Mouse (Mus musculus) megakaryocyte, embryonic 14.5 days (primary cell): ENCODE measurements around the gene 4932438H23Rik. TPM values are rescaled to one million over a fixed set of nuclear protein-coding genes. Genes with fewer than 3 reads are reported as not detected.

ENCODE experiments used
- H3K27me3 ChIP-seq: replicated peaks from 2 replicates; pipeline ENCODE3; 2012; ENCODE audit warnings: inconsistent platforms
- H3K36me3 ChIP-seq: replicated peaks from 2 replicates; pipeline ENCODE3; 2012; ENCODE audit warnings: low read length, inconsistent platforms, mixed read lengths
- H3K4me1 ChIP-seq: 2 replicates; pipeline ENCODE4 v1.6.1; 2012; ENCODE audit warnings: inconsistent platforms
- H3K4me3 ChIP-seq: replicated peaks from 2 replicates; pipeline ENCODE3; 2012; ENCODE audit warnings: moderate library complexity, mild to moderate bottlenecking, inconsistent platforms
- H3K9me3 ChIP-seq: 2 replicates; pipeline ENCODE4 v1.6.1; 2012; ENCODE audit warnings: inconsistent platforms
- FLI1 ChIP-seq: IDR thresholded peaks from 2 replicates; pipeline ENCODE4 v1.6.1; 2012; ENCODE audit warnings: low read length, inconsistent platforms, mixed read lengths
- GATA1 ChIP-seq: IDR thresholded peaks from 3 replicates; pipeline ENCODE4 v1.6.1; 2012; ENCODE audit warnings: mixed read lengths, low read length, inconsistent platforms, borderline replicate concordance
- polyA plus RNA-seq: library from polyadenylated mRNA; stranded (reverse); fragments of >175 nt; gene quantifications from 2 replicates; pipeline ENCODE4 v1.2.3, GENCODE M21; 2012; ENCODE audit warnings: low replicate concordance; ENCODE audit not compliant: insufficient read depth

Gene 4932438H23Rik
- polyA plus RNA-seq: not detected in 2 replicates

DNA sequence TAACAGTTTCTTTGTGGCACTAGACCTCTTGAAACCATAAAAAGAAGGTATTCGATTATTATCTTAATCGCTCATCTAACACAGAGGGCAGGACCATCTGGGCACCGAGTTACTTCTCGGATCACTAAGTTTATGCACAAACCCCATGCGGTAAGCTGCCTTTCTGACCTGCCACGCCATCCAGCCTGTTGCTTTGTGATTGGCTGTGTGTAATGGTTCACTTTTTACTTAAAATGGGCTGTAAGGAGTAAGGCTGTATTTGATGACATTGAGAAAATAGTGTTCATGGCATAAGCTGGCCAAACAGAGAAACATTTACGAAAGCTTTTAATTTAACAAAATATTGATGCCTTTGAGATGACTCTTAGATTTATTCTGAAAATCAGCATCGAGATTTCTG, at the start of gene 4932438H23Rik:
Gene 4932438H23Rik, minus strand, starts transcription at position 101 of the 400 bp plus-strand sequence.
- Histone ChIP-seq H3K9me3 (peaks cover 3% of the 10 kb centered on the region), H3K27me3 (peaks cover 34% of the 10 kb centered on the region), H3K4me1 (peaks cover 4% of the 10 kb centered on the region), H3K4me3 (no peak within 1 kb of the TSS), H3K36me3 (no peaks in the 10 kb centered on the region)
- TF ChIP-seq GATA1 (no peak), FLI1 (no peak)

GRCm38 (mm10) chr16:91140991-91141630, 46.2 kb upstream of the 4932438H23Rik start:
- TF ChIP-seq FLI1 (no peak), GATA1 (no peak)
- Histone ChIP-seq H3K36me3 (no peaks in the 10 kb centered on the region), H3K9me3 (peaks cover 37% of the 10 kb centered on the region), H3K4me1 (no peaks in the 10 kb centered on the region), H3K4me3 (no peak overlapping the region), H3K27me3 (peaks cover 39% of the 10 kb centered on the region)

DNA sequence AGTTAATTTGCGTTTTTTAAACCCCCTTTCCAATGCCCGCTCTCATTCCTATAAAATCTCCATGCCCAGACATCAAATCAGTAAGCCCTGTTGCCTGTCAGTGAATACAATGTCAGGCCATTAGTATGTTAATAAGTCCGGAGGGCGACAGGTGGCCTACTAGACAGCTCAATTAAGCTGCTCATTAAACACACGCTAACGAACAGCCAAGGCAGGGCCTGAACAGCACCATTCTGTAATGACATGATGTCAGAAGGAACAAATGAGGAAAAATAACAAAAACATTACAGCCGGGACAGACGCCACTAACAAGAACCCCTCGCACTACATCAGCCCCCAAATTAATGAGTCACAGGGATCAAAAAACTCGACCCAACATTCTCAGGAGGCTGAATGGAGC, 45.5 kb upstream of the 4932438H23Rik start:
- peaks cover 42% of the 10 kb centered on the region for H3K27me3 ChIP-seq
- H3K9me3 ChIP-seq: peaks cover 35% of the 10 kb centered on the region
- H3K4me3 ChIP-seq: no peak overlapping the region
- no peak for TF ChIP-seq GATA1
- no peak for TF ChIP-seq FLI1
- no peaks in the 10 kb centered on the region for H3K4me1 ChIP-seq
- H3K36me3 ChIP-seq: no peaks in the 10 kb centered on the region

- Histone ChIP-seq H3K27me3 (peaks cover 44% of the 10 kb centered on the region), H3K4me1 (no peaks in the 10 kb centered on the region)
These were observed 45.1 kb upstream of the 4932438H23Rik start for GRCm38 (mm10) chr16:91140056-91140455.

DNA sequence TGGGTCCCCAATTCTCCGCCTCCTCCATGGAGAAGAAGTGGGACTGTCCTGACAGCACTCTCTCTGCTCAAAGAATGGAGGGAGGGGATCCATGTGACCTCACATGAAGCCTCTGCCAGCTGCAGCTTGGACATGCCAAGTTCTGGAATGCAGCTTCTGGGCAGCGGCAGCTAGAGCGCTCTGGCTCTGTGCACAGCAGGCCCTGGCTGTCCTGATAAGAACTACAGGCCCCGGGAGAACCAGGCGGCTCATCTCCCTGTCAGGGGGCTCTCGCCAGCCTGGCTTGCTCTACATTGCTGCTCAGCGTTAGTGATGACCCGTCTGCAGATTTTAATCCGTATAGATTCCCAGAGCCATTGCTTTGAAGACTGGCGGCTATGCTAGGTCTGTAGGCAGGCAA, 44.6 kb upstream of the 4932438H23Rik start:
- Histone ChIP-seq H3K9me3 (peaks cover 26% of the 10 kb centered on the region), H3K4me1 (no peaks in the 10 kb centered on the region), H3K36me3 (no peaks in the 10 kb centered on the region), H3K4me3 (no peak overlapping the region), H3K27me3 (peaks cover 48% of the 10 kb centered on the region)
- no peak for TF ChIP-seq GATA1
- TF ChIP-seq FLI1: no peak

More at GRCm38 (mm10) chr16:91140056-91140455, 45.1 kb upstream of the 4932438H23Rik start:
- Histone ChIP-seq H3K4me3 (no peak overlapping the region), H3K36me3 (no peaks in the 10 kb centered on the region), H3K9me3 (peaks cover 31% of the 10 kb centered on the region)
- TF ChIP-seq FLI1 (no peak), GATA1 (no peak)

DNA sequence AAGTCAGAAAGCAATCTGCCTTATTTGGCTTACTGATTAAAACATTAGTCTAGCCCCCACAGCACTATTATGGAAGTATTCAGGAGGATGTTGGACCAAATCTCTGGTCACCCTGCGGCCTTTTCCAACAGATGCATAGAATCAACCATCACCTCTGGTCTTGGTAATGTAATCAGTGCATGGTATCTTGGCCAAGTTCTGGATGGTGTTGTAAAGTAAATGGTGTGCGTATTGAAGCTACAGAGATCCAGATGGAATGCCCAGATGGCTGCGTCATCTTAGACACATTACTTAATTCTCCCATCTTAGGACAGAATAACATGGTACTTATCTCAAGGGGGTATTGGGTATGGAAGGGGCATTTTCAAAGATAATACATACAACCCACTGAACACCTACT, 43.8 kb upstream of the 4932438H23Rik start:
- Histone ChIP-seq H3K4me3 (no peak overlapping the region), H3K4me1 (no peaks in the 10 kb centered on the region), H3K36me3 (no peaks in the 10 kb centered on the region), H3K27me3 (peaks cover 47% of the 10 kb centered on the region), H3K9me3 (peaks cover 18% of the 10 kb centered on the region)
- no peak for TF ChIP-seq GATA1
- no peak for TF ChIP-seq FLI1

GRCm38 (mm10) chr16:91138151-91138550, 43.2 kb upstream of the 4932438H23Rik start:
- Histone ChIP-seq H3K4me1 (no peaks in the 10 kb centered on the region), H3K36me3 (no peaks in the 10 kb centered on the region), H3K27me3 (peaks cover 47% of the 10 kb centered on the region), H3K4me3 (no peak overlapping the region), H3K9me3 (peaks cover 12% of the 10 kb centered on the region)
- TF ChIP-seq GATA1: no peak
- no peak for TF ChIP-seq FLI1

- peaks cover 4% of the 10 kb centered on the region; the same call in 1 of the 2 replicates for H3K9me3 ChIP-seq
- H3K4me1 ChIP-seq: no peaks in the 10 kb centered on the region
- no peak overlapping the region for H3K4me3 ChIP-seq
- H3K27me3 ChIP-seq: peaks cover 45% of the 10 kb centered on the region
- no peak for TF ChIP-seq FLI1
- no peak for TF ChIP-seq GATA1
- H3K36me3 ChIP-seq: no peaks in the 10 kb centered on the region
These were observed 41.7 kb upstream of the 4932438H23Rik start for GRCm38 (mm10) chr16:91136607-91137006.

DNA sequence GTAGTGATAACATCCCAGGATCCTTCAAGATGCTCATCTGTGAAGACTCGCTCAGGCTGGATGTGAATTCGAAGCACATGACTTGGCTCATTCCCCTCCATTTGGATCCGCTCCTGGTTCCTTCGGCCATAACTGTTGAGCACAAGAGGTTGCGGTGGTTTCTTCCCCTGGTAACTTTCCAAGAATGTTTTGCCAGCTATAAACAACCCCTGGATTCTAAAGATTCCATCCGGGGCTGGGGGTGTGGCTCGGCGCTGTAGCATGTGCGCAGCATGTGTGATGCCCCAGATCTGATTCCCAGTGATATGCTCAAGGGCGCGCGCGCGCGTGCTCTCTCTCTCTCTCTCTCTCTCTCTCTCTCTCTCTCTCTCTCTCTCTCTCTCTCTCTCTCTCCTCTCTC, 35.0 kb upstream of the 4932438H23Rik start:
- Histone ChIP-seq H3K4me1 (no peaks in the 10 kb centered on the region), H3K36me3 (no peaks in the 10 kb centered on the region), H3K4me3 (no peak overlapping the region), H3K9me3 (no peaks in the 10 kb centered on the region), H3K27me3 (peaks cover 24% of the 10 kb centered on the region)
- TF ChIP-seq GATA1 (no peak), FLI1 (no peak)

DNA sequence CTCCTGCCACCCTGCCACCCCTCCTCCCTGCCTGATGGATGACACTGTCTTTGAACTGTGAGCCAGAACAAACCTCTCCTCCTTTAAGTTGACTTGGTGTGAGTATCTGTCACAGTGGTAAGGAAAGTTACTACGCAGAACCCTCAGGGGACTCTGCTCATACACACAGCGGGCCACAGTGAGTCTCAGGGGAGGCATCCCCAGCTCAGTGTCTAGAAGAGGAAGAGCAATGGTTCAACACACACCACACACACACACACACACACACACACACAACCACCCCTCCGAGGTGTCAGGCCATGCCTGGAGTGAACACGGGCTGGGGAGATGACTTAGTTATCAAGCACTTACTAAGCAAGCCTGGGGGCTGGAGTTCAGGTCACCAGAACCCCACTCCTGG, 33.5 kb upstream of the 4932438H23Rik start:
- Histone ChIP-seq H3K4me1 (peaks cover 3% of the 10 kb centered on the region; the same call in 1 of the 2 replicates), H3K9me3 (no peaks in the 10 kb centered on the region), H3K36me3 (no peaks in the 10 kb centered on the region), H3K27me3 (peaks cover 21% of the 10 kb centered on the region), H3K4me3 (no peak overlapping the region)
- no peak for TF ChIP-seq FLI1
- no peak for TF ChIP-seq GATA1
